Mouse (Mus musculus): Measurements from ENCODE around the gene Strap. TPM values are rescaled to one million over a fixed set of nuclear protein-coding genes. Genes with fewer than 3 reads are reported as not detected.
"Not testable (repeated sequence)": the region's sequence is repeated elsewhere in the genome, so short reads cannot be mapped to it uniquely, and the experiment has no call there.

Strap gene
- total RNA-seq (2017): 255 and 262 TPM in 2 replicates

DNA sequence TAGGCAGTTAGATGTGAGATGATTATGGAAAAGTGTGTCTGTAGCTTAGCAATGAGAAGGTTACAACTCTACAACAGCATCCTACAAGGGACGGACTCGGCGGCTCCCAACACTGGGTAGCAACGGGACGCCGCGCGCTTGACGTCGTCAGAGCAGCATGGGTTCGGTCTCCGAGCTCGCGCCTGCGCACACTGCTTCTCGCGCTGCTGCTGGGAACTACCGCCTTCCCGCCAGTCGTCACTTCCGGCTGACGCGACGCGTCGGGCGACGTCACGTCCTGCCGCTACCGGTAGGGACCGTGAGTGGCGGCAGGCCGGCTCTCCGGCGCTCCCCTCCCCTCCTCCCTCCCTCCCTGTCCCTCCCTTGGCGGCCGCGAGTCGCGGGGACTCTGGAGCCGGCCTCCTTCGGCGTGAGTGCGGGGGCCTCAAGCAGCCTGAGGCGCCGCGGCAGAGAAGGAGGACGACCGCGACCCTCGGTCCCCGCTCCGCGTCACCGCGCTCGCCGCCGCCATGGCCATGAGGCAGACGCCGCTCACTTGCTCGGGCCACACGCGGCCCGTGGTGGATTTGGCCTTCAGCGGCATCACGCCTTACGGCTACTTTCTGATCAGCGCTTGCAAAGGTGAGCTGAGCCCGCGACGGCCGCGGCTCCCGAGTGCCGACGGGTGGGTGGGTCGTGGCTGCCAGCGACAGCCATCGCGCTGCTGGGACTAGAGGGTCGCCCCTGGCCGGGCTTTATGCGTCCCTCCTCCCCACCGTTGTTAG lies at the start of gene Strap:
Gene Strap (plus strand): TSS at position 233 of the 764 bp plus-strand sequence.
- peak; percentile 96 for ATAC-seq (replicated peaks; ENCODE audit: low read depth, poor library complexity, severe bottlenecking)

GRCm38 (mm10) chr6:137687667-137688066 lies 47.2 kb upstream of the Strap start:
- no peak for ATAC-seq (replicated peaks; ENCODE audit: low read depth, poor library complexity, severe bottlenecking)

DNA sequence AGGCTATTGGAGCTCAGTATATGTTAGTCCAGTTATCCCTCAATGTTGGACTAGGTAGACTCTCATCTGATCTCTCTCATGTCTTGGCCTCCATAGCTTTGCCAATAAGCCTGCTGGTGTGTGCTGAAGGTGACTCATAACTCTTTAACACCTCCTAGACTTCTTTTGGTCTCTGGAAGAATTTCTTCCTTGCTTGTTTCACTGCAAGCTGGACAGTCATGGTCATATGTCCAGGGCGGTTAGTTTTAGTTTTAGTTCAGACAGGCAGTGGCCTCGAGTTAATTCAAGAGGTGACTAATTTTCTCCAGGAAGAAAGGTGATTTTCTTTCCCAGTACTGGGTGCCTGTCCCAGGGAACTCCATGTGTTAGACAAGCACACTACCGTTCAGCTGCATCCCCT lies 46.8 kb upstream of the Strap start:
- ATAC-seq (replicated peaks; ENCODE audit: low read depth, poor library complexity, severe bottlenecking): no peak

- no peak for ATAC-seq (replicated peaks; ENCODE audit: low read depth, poor library complexity, severe bottlenecking)
Observed at GRCm38 (mm10) chr6:137688506-137689105, 46.3 kb upstream of the Strap start.

DNA sequence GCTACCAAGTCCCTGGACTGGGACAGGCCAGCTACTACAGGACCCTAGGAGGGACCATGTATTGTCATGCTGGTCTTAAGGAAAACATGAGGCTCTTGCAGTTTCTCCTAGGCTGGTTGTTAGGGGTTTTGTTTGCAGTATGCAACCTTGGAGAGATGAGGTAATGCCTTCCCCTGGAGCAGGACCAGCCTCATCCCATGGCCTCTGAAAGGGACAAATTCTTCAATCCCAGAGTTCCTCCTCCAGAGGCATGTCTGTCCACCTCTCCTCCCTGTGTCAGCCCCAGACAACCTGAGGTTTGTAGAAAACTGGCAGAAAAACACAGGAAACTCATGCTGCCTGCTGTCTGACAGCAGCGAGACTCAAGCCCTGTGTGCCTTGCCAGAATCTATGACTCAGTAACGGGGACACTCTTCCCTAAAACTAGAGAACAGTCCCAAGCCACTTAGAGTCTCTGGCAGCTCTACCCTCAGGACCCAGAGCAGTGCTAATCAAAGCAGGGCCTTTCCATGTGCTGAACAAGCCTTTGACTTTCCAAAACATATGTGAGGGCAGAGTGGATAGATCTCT lies 44.2 kb upstream of the Strap start:
- 0 out of 2 replicates have a peak, but pooled peaks have one; percentile 15 for ATAC-seq (replicated peaks; ENCODE audit: low read depth, poor library complexity, severe bottlenecking)

- no peak for ATAC-seq (replicated peaks; ENCODE audit: low read depth, poor library complexity, severe bottlenecking)
Observed at GRCm38 (mm10) chr6:137694310-137694709, 40.6 kb upstream of the Strap start.

GRCm38 (mm10) chr6:137695046-137695445 lies 39.8 kb upstream of the Strap start:
- ATAC-seq (replicated peaks; ENCODE audit: low read depth, poor library complexity, severe bottlenecking): no peak

DNA sequence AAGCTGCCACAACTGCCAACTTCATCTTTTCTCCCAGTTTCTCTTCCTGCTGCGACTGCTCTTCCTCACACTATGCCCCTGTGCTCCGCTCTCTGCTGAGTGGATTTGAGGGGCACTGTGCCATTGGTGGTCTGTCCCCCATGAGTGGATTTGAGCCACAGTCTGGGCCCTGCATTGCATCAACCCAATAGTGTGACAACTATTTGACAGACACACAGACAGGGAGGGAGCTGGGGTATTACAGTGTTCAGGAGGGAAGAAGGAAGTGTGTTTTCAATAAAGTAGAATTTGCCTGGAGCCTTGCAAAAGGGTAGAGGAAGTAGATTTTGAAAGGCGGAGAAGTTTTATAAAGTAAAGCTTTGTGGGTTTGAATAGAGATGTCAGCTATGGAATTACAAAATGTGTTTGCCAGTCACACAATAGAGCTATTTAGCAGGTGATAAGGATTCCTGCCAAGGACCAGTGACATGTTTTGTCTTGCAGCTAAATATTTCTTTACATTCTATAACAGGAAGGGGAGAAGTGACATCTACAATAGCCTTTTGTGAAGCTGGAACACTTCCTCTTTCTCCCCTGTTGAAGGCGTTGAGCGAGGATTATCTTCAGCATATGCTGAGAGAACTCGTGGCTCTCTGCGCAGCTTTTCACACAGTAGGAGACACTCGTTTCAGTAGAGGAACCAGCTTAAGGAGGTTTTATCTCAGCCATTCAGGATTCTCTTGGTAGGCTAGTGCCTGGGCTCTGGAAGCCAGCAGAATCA lies 38.3 kb upstream of the Strap start:
- ATAC-seq (replicated peaks; ENCODE audit: low read depth, poor library complexity, severe bottlenecking): peak; percentile 92

DNA sequence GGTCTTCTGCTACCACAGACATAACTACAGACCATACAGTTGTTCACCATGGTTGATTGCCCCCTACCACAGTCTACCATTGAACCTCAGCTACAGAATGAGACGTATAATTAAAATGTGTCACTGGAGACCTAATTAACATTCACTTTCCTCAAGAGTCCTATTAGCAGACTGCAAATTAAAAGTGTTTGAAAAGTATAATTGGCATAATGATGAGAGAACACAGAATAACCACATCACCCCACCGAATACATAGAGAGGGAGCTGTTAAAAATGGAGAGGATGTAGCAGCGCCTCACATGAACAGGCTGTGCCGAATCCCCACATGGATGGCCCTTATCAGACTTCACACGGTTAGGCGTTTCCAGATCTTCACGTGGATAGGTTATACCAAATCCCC lies 35.4 kb upstream of the Strap start:
- ATAC-seq (replicated peaks; ENCODE audit: low read depth, poor library complexity, severe bottlenecking): no peak

DNA sequence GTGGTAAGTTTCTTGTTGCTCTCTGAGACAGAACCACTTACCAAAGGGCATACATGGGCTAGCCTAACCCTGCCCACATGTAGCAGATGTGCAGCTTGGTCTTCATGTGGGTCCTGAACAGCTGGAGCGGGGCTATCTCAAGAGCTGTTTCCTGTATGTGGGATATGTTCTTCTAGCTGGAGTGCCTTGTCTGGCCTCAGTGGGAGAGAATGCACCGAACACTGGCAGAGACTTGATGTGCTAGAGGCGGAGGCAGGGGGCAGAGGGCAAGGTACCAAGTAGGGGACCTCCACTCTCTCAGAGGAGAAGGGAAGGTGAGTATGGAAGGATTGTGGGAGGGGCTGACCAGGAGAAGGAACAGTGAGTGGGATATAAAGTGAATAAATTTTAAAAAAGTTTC lies 32.7 kb upstream of the Strap start:
- ATAC-seq (replicated peaks; ENCODE audit: low read depth, poor library complexity, severe bottlenecking): no peak

DNA sequence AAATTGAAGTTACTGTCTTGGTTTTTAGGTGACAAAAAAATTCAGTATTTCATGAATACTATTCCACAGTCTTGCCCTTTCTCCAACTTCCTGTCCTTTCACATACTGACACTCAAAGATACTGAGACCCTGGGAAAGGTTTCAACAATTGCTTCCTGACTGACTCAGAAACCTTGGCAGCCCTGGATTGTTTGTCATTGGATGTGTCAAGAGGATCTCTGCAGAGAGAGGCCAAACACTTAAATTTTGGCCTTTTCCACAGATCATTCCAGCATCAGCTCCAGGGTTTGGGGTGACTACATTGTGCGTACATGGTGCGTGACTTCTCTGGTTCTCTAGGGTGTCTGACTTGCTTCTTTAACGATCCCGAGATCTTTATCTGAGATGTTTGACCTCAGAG lies 32.0 kb upstream of the Strap start:
- ATAC-seq (replicated peaks; ENCODE audit: low read depth, poor library complexity, severe bottlenecking): no peak

DNA sequence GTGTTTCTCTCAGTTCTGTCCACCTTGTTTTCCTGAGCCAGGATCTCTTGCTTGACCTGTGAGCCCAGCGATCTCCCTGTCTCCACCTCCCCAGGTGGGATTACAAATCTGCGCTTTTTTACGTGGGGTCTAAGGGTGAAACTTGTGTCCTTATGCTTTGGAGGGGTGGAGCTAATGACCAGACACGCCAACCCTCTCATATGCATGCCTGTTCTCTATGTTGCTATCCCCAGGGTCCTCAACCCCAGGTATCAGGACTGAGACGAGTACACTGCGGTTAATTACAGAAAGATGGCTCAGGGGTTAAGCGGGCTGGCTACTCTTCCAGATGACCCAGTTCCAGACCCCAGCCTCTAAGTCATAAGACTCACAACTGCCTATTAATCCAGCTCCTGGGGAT lies 31.4 kb upstream of the Strap start:
- ATAC-seq (replicated peaks; ENCODE audit: low read depth, poor library complexity, severe bottlenecking): no peak

GRCm38 (mm10) chr6:137704300-137704939 lies 30.5 kb upstream of the Strap start:
- ATAC-seq (replicated peaks; ENCODE audit: low read depth, poor library complexity, severe bottlenecking): peak; percentile 94

DNA sequence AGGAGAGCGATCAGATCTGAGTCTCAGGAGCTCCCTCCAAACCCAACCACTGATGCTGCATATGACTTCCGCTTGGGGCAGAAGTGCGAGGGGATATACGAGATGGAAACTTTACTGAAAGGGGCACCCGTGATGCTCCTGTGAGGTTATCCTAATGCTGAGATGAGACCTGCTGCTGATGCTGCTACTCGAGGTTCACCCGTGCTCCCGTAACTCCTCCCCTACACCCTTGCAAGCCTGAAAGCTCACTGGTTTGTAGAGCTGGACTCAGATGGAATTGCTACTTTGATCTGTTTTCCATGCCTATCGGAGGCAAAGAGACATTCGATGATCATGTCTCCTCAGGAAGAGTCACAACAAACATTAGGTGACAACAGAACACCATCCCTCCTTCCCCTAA lies 28.7 kb upstream of the Strap start:
- no peak for ATAC-seq (replicated peaks; ENCODE audit: low read depth, poor library complexity, severe bottlenecking)

- not testable (repeated sequence) for ATAC-seq (replicated peaks; ENCODE audit: low read depth, poor library complexity, severe bottlenecking)
Observed at GRCm38 (mm10) chr6:137708726-137709405, 26.0 kb upstream of the Strap start.

GRCm38 (mm10) chr6:137710179-137711037 lies 24.5 kb upstream of the Strap start:
- no peak for ATAC-seq (replicated peaks; ENCODE audit: low read depth, poor library complexity, severe bottlenecking)

DNA sequence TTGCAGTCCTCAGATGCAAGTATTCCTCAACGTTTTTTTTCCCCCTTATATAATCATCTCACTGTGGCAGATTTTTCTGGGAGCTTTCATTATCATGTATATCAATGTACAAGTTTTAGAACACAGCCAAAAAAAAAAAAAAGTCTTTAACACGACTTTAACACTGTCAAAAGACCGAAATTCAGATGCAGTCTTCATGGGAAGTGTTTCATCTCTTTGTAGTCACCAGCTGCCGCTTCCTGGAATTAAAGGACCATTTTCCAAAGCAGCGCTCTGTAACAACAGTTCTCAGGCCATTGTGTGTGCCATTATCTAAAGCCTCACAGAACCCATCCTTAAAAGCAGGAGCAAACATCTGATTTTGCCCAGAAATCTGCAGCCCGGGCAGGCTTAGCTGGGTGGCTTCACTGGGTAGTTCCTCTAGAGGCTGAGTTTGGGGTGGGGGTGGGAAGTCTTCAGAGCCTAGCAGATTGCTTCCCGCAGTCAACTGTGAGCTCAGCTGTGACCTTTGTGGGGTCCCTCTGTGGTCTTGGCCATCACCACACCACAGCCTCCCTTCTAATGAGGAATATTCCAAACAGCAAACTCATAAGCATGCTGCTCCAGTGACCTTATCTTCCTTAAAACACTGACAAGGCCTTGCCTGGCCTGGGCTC lies 22.1 kb upstream of the Strap start:
- ATAC-seq (replicated peaks; ENCODE audit: low read depth, poor library complexity, severe bottlenecking): no peak

- ATAC-seq (replicated peaks; ENCODE audit: low read depth, poor library complexity, severe bottlenecking): no peak
Observed at GRCm38 (mm10) chr6:137713310-137713664, 21.6 kb upstream of the Strap start.

Measured in common myeloid progenitor, adult 5-6 weeks (primary cell).